Mouse (Mus musculus): ENCODE measurements at regions not wholly inside any gene's neighbourhood (a gene's known extent, or its start where the extent isn't known, plus 50 kb on each side); places are given as distances from the start of the nearest gene placed in this dataset.

GRCm38 (mm10) chr1:129138783-129139182 is 134.3 kb upstream of the Thsd7b start:
- Histone ChIP-seq H3K9ac (ENCODE audit: low read length) (no peak overlapping the region), H3K27ac (ENCODE audit: low read length) (no peak overlapping the region), H3K36me3 (ENCODE audit: control insufficient read depth, insufficient read depth, low read length) (no peaks in the 10 kb centered on the region), H3K4me2 (ENCODE audit: low read depth, low read length) (no peak overlapping the region), H3K4me1 (ENCODE audit: control insufficient read depth, insufficient read depth, low read length) (no peaks in the 10 kb centered on the region), H3K4me3 (replicated peaks; ENCODE audit: low read length) (no peak overlapping the region), H3K9me3 (replicated peaks; ENCODE audit: control insufficient read depth, low read length) (no peaks in the 10 kb centered on the region), H3K27me3 (ENCODE audit: control insufficient read depth, insufficient read depth, low read length) (no peaks in the 10 kb centered on the region)
- 79% methylated on average over 7 of the region's 7 CpGs for WGBS
- no peak for ATAC-seq (ENCODE audit: insufficient read depth, low FRiP score)

GRCm38 (mm10) chr1:129106961-129107557 is 166.0 kb upstream of the Thsd7b start:
- Histone ChIP-seq H3K9ac (ENCODE audit: low read length) (no peak overlapping the region), H3K36me3 (ENCODE audit: control insufficient read depth, insufficient read depth, low read length) (no peaks in the 10 kb centered on the region), H3K9me3 (replicated peaks; ENCODE audit: control insufficient read depth, low read length) (no peaks in the 10 kb centered on the region), H3K27ac (ENCODE audit: low read length) (no peak overlapping the region), H3K4me3 (replicated peaks; ENCODE audit: low read length) (no peak overlapping the region), H3K27me3 (ENCODE audit: control insufficient read depth, insufficient read depth, low read length) (no peaks in the 10 kb centered on the region), H3K4me2 (ENCODE audit: low read depth, low read length) (no peak overlapping the region), H3K4me1 (ENCODE audit: control insufficient read depth, insufficient read depth, low read length) (no peaks in the 10 kb centered on the region)
- WGBS: 62% methylated on average over 1 of the region's 1 CpGs
- no peak for ATAC-seq (ENCODE audit: insufficient read depth, low FRiP score)

GRCm38 (mm10) chr1:129100997-129101396 is 172.1 kb upstream of the Thsd7b start:
- Histone ChIP-seq H3K4me2 (ENCODE audit: low read depth, low read length) (no peak overlapping the region), H3K9ac (ENCODE audit: low read length) (no peak overlapping the region), H3K4me1 (ENCODE audit: control insufficient read depth, insufficient read depth, low read length) (no peaks in the 10 kb centered on the region), H3K27ac (ENCODE audit: low read length) (no peak overlapping the region), H3K9me3 (replicated peaks; ENCODE audit: control insufficient read depth, low read length) (no peaks in the 10 kb centered on the region), H3K4me3 (replicated peaks; ENCODE audit: low read length) (no peak overlapping the region), H3K36me3 (ENCODE audit: control insufficient read depth, insufficient read depth, low read length) (no peaks in the 10 kb centered on the region), H3K27me3 (ENCODE audit: control insufficient read depth, insufficient read depth, low read length) (no peaks in the 10 kb centered on the region)
- no peak for ATAC-seq (ENCODE audit: insufficient read depth, low FRiP score)
- WGBS: 83% methylated on average over 8 of the region's 8 CpGs

- no peaks in the 10 kb centered on the region for H3K27me3 ChIP-seq (ENCODE audit: control insufficient read depth, insufficient read depth, low read length)
- WGBS: 64% methylated on average over 3 of the region's 3 CpGs
- H3K4me1 ChIP-seq (ENCODE audit: control insufficient read depth, insufficient read depth, low read length): no peaks in the 10 kb centered on the region
- no peak overlapping the region for H3K4me3 ChIP-seq (replicated peaks; ENCODE audit: low read length)
- H3K9ac ChIP-seq (ENCODE audit: low read length): no peak overlapping the region
- no peak for ATAC-seq (ENCODE audit: insufficient read depth, low FRiP score)
- no peaks in the 10 kb centered on the region for H3K9me3 ChIP-seq (replicated peaks; ENCODE audit: control insufficient read depth, low read length)
- no peak overlapping the region for H3K27ac ChIP-seq (ENCODE audit: low read length)
- H3K36me3 ChIP-seq (ENCODE audit: control insufficient read depth, insufficient read depth, low read length): no peaks in the 10 kb centered on the region
- H3K4me2 ChIP-seq (ENCODE audit: low read depth, low read length): no peak overlapping the region
These were observed 194.8 kb upstream of the Thsd7b start for GRCm38 (mm10) chr1:129078274-129078673.

- WGBS: 68% methylated on average over 6 of the region's 6 CpGs
- Histone ChIP-seq H3K4me2 (ENCODE audit: low read depth, low read length) (no peak overlapping the region), H3K4me1 (ENCODE audit: control insufficient read depth, insufficient read depth, low read length) (no peaks in the 10 kb centered on the region), H3K9me3 (replicated peaks; ENCODE audit: control insufficient read depth, low read length) (no peaks in the 10 kb centered on the region), H3K27ac (ENCODE audit: low read length) (no peak overlapping the region), H3K9ac (ENCODE audit: low read length) (no peak overlapping the region), H3K27me3 (ENCODE audit: control insufficient read depth, insufficient read depth, low read length) (no peaks in the 10 kb centered on the region), H3K36me3 (ENCODE audit: control insufficient read depth, insufficient read depth, low read length) (no peaks in the 10 kb centered on the region), H3K4me3 (replicated peaks; ENCODE audit: low read length) (no peak overlapping the region)
- ATAC-seq (ENCODE audit: insufficient read depth, low FRiP score): no peak
These were observed 215.9 kb upstream of the Thsd7b start for GRCm38 (mm10) chr1:129057182-129057581.

GRCm38 (mm10) chr1:129055252-129055651 is 217.8 kb upstream of the Thsd7b start:
- Histone ChIP-seq H3K9ac (ENCODE audit: low read length) (no peak overlapping the region), H3K27me3 (ENCODE audit: control insufficient read depth, insufficient read depth, low read length) (no peaks in the 10 kb centered on the region), H3K4me2 (ENCODE audit: low read depth, low read length) (no peak overlapping the region), H3K9me3 (replicated peaks; ENCODE audit: control insufficient read depth, low read length) (no peaks in the 10 kb centered on the region), H3K36me3 (ENCODE audit: control insufficient read depth, insufficient read depth, low read length) (no peaks in the 10 kb centered on the region), H3K4me1 (ENCODE audit: control insufficient read depth, insufficient read depth, low read length) (no peaks in the 10 kb centered on the region), H3K27ac (ENCODE audit: low read length) (no peak overlapping the region), H3K4me3 (replicated peaks; ENCODE audit: low read length) (no peak overlapping the region)
- no peak for ATAC-seq (ENCODE audit: insufficient read depth, low FRiP score)

GRCm38 (mm10) chr1:129033707-129034106 is 239.4 kb upstream of the Thsd7b start:
- WGBS: 71% methylated on average over 5 of the region's 5 CpGs
- Histone ChIP-seq H3K36me3 (ENCODE audit: control insufficient read depth, insufficient read depth, low read length) (no peaks in the 10 kb centered on the region), H3K4me2 (ENCODE audit: low read depth, low read length) (no peak overlapping the region), H3K4me3 (replicated peaks; ENCODE audit: low read length) (no peak overlapping the region), H3K4me1 (ENCODE audit: control insufficient read depth, insufficient read depth, low read length) (no peaks in the 10 kb centered on the region), H3K27ac (ENCODE audit: low read length) (no peak overlapping the region), H3K27me3 (ENCODE audit: control insufficient read depth, insufficient read depth, low read length) (no peaks in the 10 kb centered on the region), H3K9me3 (replicated peaks; ENCODE audit: control insufficient read depth, low read length) (no peaks in the 10 kb centered on the region), H3K9ac (ENCODE audit: low read length) (no peak overlapping the region)
- ATAC-seq (ENCODE audit: insufficient read depth, low FRiP score): no peak

GRCm38 (mm10) chr1:129005899-129006298 is 267.2 kb upstream of the Thsd7b start:
- WGBS: 70% methylated on average over 1 of the region's 1 CpGs
- Histone ChIP-seq H3K4me3 (replicated peaks; ENCODE audit: low read length) (no peak overlapping the region), H3K4me2 (ENCODE audit: low read depth, low read length) (no peak overlapping the region), H3K27me3 (ENCODE audit: control insufficient read depth, insufficient read depth, low read length) (no peaks in the 10 kb centered on the region), H3K9me3 (replicated peaks; ENCODE audit: control insufficient read depth, low read length) (no peaks in the 10 kb centered on the region), H3K27ac (ENCODE audit: low read length) (no peak overlapping the region), H3K4me1 (ENCODE audit: control insufficient read depth, insufficient read depth, low read length) (no peaks in the 10 kb centered on the region), H3K36me3 (ENCODE audit: control insufficient read depth, insufficient read depth, low read length) (no peaks in the 10 kb centered on the region), H3K9ac (ENCODE audit: low read length) (no peak overlapping the region)
- ATAC-seq (ENCODE audit: insufficient read depth, low FRiP score): no peak

- Histone ChIP-seq H3K9me3 (replicated peaks; ENCODE audit: control insufficient read depth, low read length) (no peaks in the 10 kb centered on the region), H3K4me3 (replicated peaks; ENCODE audit: low read length) (no peak overlapping the region), H3K4me1 (ENCODE audit: control insufficient read depth, insufficient read depth, low read length) (no peaks in the 10 kb centered on the region), H3K4me2 (ENCODE audit: low read depth, low read length) (no peak overlapping the region), H3K27me3 (ENCODE audit: control insufficient read depth, insufficient read depth, low read length) (no peaks in the 10 kb centered on the region), H3K36me3 (ENCODE audit: control insufficient read depth, insufficient read depth, low read length) (no peaks in the 10 kb centered on the region), H3K9ac (ENCODE audit: low read length) (no peak overlapping the region), H3K27ac (ENCODE audit: low read length) (no peak overlapping the region)
- no peak for ATAC-seq (ENCODE audit: insufficient read depth, low FRiP score)
- WGBS: 63% methylated on average over 2 of the region's 2 CpGs
These were observed 270.8 kb upstream of the Thsd7b start for GRCm38 (mm10) chr1:129002286-129002685.

GRCm38 (mm10) chr1:129001766-129002165 is 271.3 kb upstream of the Thsd7b start:
- Histone ChIP-seq H3K4me3 (replicated peaks; ENCODE audit: low read length) (no peak overlapping the region), H3K4me2 (ENCODE audit: low read depth, low read length) (no peak overlapping the region), H3K9me3 (replicated peaks; ENCODE audit: control insufficient read depth, low read length) (no peaks in the 10 kb centered on the region), H3K27ac (ENCODE audit: low read length) (no peak overlapping the region), H3K36me3 (ENCODE audit: control insufficient read depth, insufficient read depth, low read length) (no peaks in the 10 kb centered on the region), H3K27me3 (ENCODE audit: control insufficient read depth, insufficient read depth, low read length) (no peaks in the 10 kb centered on the region), H3K9ac (ENCODE audit: low read length) (no peak overlapping the region), H3K4me1 (ENCODE audit: control insufficient read depth, insufficient read depth, low read length) (no peaks in the 10 kb centered on the region)
- ATAC-seq (ENCODE audit: insufficient read depth, low FRiP score): no peak

Measured in stomach, embryonic 16.5 days (tissue).